Mouse (Mus musculus): ENCODE measurements around the gene Chst8.

GRCm38 (mm10) chr7:34747661-34748060, 64.8 kb downstream of the Chst8 start:
- TF ChIP-seq CTCF (IDR thresholded peaks at IDR 0.05; ENCODE audit: low read depth, low read length) (no peak), POLR2AphosphoS5 (IDR thresholded peaks at IDR 0.05; ENCODE audit: insufficient replicate concordance, low read depth, low read length) (no peak), GATA1 (IDR thresholded peaks at IDR 0.05; ENCODE audit: borderline replicate concordance, low read length) (no peak), TAL1 (conservative IDR thresholded peaks at IDR 0.05; ENCODE audit: low read depth, low read length) (no peak)
